Mouse (Mus musculus) heart, postnatal 25 days (tissue): Measurements from ENCODE around the gene Tspear. TPM values are rescaled to one million over a fixed set of nuclear protein-coding genes. Genes with fewer than 3 reads are reported as not detected.
"Not testable (repeated sequence)": the region's sequence is repeated elsewhere in the genome, so short reads cannot be mapped to it uniquely, and the experiment has no call there.

Experiments
- DNase-seq: peaks from one replicate; pipeline ENCODE4 v3.0.0; 2022; ENCODE audit warnings: low spot score
- intact Hi-C: fragments of 180-260 bp; cut with DNase I; formaldehyde crosslinking; loops from one replicate; pipeline ENCODE4 v1.15.1; 2025
- total RNA-seq, 2 experiments: library from RNA; stranded (reverse); gene quantifications; 2 replicates each; pipeline ENCODE4 v1.2.3; 2021

Tspear gene
- total RNA-seq: not detected

GRCm38 (mm10) chr10:77685895-77686664 lies at the start of gene Tspear:
Tspear (plus strand) TSS chr10:77686569.
- intact Hi-C loops: no loop called here
- DNase-seq: no peak

GRCm38 (mm10) chr10:77638956-77639355 lies 47.4 kb upstream of the Tspear start:
- DNase-seq: no peak
- intact Hi-C loops: no loop called here

- intact Hi-C loops: no loop called here
- DNase-seq: no peak
Observed at GRCm38 (mm10) chr10:77643160-77643559, 43.2 kb upstream of the Tspear start.

- DNase-seq: no peak
Observed at GRCm38 (mm10) chr10:77645571-77645970, 40.8 kb upstream of the Tspear start.

GRCm38 (mm10) chr10:77647461-77647860 lies 38.9 kb upstream of the Tspear start:
- intact Hi-C loops: no loop called here
- no peak for DNase-seq

More at GRCm38 (mm10) chr10:77645571-77645970, 40.8 kb upstream of the Tspear start:
- intact Hi-C loops: no loop called here

- no peak for DNase-seq
- intact Hi-C loops: no loop called here
Observed at GRCm38 (mm10) chr10:77647901-77648300, 38.5 kb upstream of the Tspear start.

GRCm38 (mm10) chr10:77652046-77652445 lies 34.3 kb upstream of the Tspear start:
- intact Hi-C loops: no loop called here
- DNase-seq: no peak

- intact Hi-C loops: no loop called here
- DNase-seq: peak; percentile 24
Observed at GRCm38 (mm10) chr10:77658286-77658994, 27.9 kb upstream of the Tspear start.

- no peak for DNase-seq
- intact Hi-C loops: no loop called here
Observed at GRCm38 (mm10) chr10:77663949-77664665, 22.3 kb upstream of the Tspear start.

- intact Hi-C loops: no loop called here
Observed at GRCm38 (mm10) chr10:77666342-77666741, 20.0 kb upstream of the Tspear start.

GRCm38 (mm10) chr10:77667402-77667801 lies 19.0 kb upstream of the Tspear start:
- intact Hi-C loops: no loop called here
- DNase-seq: no peak

More at GRCm38 (mm10) chr10:77666342-77666741, 20.0 kb upstream of the Tspear start:
- DNase-seq: no peak

- intact Hi-C loops: no loop called here
- DNase-seq: no peak
Observed at GRCm38 (mm10) chr10:77670710-77671109, 15.7 kb upstream of the Tspear start.

GRCm38 (mm10) chr10:77671519-77671918 lies 14.8 kb upstream of the Tspear start:
- intact Hi-C loops: no loop called here
- no peak for DNase-seq

- no peak for DNase-seq
- intact Hi-C loops: no loop called here
Observed at GRCm38 (mm10) chr10:77673765-77674164, 12.6 kb upstream of the Tspear start.

- DNase-seq: no peak
- intact Hi-C loops: no loop called here
Observed at GRCm38 (mm10) chr10:77677562-77677961, 8.8 kb upstream of the Tspear start.

- DNase-seq: no peak
- intact Hi-C loops: no loop called here
Observed at GRCm38 (mm10) chr10:77682994-77683393, 3.4 kb upstream of the Tspear start.

- intact Hi-C loops: no loop called here
- DNase-seq: no peak
Observed at GRCm38 (mm10) chr10:77684181-77684580, 2.2 kb upstream of the Tspear start.

- intact Hi-C loops: no loop called here
- no peak for DNase-seq
Observed at GRCm38 (mm10) chr10:77687021-77687420, 652 bp downstream of the Tspear start.

- DNase-seq, intact Hi-C loops: not testable (repeated sequence)
Observed at GRCm38 (mm10) chr10:77690356-77690807, 4.0 kb downstream of the Tspear start, which contains the start of gene Gm19402. Gm19402 (minus strand) TSS chr10:77690757.

- no peak for DNase-seq
- intact Hi-C loops: no loop called here
Observed at GRCm38 (mm10) chr10:77697133-77697532, 10.8 kb downstream of the Tspear start, which contains the start of gene Gm9508. Gm9508 (minus strand) TSS chr10:77697233.
